Mouse (Mus musculus): ENCODE results near the gene Slc8a2.

Gene Slc8a2

DNA sequence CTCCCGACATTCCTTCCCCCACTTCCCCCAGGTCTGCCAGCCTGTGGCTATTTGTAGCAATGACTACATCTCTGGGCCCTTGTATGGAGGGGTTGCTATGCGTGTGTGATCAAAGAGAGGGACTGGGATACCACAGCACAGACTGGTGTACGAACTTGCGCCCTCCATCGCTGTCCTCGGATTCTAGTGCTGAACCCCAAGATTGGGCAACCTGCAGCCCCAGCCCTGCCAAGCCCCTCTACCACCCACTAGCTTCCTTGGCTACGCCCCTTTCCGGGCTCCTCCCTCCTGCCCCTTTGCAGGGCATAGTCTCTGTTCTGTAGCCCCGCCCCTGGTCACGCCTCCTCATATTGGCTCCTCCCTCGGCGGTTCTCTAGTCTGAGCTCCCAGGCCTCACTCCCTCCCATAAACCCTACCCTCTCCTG lies at the start of gene Slc8a2:
Slc8a2 (plus strand) TSS at position 406 of the 425 bp plus-strand sequence.
- peak; percentile 69 for DNase-seq (ENCODE audit: low read depth)

- DNase-seq (ENCODE audit: low read depth) = no peak
These were observed 49.7 kb upstream of the Slc8a2 start for GRCm38 (mm10) chr7:16079947-16080346.

GRCm38 (mm10) chr7:16080581-16080980 lies 49.0 kb upstream of the Slc8a2 start:
- DNase-seq (ENCODE audit: low read depth) = no peak

- DNase-seq (ENCODE audit: low read depth) = no peak
These were observed 46.3 kb upstream of the Slc8a2 start for GRCm38 (mm10) chr7:16083361-16083760.

GRCm38 (mm10) chr7:16087587-16087986 lies 42.0 kb upstream of the Slc8a2 start:
- no peak for DNase-seq (ENCODE audit: low read depth)

- DNase-seq (ENCODE audit: low read depth) = no peak
These were observed 35.0 kb upstream of the Slc8a2 start for GRCm38 (mm10) chr7:16094592-16094991.

DNA sequence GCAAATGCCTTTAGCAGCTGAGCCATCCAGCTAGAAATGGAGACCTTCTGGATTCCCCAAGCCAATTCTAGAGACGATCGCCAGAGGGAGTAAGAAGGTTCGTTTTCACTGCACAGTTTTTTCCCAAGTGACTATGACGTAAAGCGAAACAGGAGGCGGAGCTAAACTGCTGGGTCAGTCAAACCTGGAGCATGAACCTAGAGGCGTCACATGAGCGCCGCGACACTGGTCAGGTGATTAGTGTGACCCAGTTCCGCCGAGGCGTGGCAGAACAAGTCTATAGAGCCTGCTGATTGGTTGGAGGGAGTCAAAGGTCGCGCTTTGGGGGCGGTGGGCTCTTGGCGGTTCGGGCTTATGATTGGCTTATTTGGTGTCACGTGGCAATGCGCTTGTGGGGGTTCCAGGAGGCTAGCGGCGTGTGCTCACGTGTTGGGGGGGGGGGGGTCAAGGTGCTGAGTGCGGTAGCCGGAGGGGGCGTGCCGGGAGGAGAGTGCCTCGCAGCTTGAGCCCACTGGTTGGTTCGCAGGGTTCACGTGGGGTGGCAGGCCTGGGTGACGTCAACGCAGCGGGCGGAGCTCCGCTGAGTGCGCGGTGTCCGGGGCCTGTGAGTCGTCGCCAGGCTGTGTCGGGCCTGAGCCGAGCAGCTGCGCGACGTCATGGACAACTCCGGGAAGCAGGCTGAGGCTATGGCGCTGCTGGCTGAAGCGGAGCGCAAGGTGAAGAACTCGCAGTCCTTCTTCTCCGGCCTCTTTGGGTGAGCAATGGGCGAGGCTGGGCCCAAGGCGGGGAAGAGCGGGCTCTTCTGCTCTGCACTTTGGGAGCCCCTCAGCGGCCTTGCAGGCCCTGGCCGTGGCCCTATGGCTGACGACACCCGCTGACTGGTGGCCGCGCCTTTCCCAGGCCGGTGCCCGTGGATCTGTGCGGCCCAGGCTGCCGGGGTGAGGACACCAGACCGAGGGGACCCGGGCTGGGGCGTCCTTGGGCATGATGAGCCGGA lies 31.3 kb upstream of the Slc8a2 start, which contains the start of gene Napa:
Napa (plus strand) TSS at position 438 of the 997 bp plus-strand sequence.
- DNase-seq (ENCODE audit: low read depth) = peak; percentile 100

DNA sequence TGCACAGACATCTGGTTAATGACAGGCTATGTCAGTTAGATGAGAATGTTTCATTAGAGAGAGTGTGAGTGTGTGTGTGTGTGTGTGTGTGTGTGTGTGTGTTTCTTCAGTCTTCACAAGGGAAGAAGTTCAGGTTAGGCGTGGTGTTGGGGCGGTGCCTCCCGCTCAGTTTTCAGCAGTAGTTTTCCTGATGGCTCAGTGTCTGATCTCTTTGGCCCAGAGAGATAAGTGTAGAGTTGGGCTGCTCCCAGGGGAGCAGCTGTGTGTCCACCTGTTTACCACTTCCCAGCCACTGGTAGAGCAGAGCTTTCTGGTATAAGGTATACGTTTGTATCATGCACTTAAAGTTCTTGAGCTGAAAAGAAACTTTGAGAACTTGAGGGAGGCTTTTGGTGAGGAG lies 29.7 kb upstream of the Slc8a2 start:
- DNase-seq (ENCODE audit: low read depth) = no peak

DNA sequence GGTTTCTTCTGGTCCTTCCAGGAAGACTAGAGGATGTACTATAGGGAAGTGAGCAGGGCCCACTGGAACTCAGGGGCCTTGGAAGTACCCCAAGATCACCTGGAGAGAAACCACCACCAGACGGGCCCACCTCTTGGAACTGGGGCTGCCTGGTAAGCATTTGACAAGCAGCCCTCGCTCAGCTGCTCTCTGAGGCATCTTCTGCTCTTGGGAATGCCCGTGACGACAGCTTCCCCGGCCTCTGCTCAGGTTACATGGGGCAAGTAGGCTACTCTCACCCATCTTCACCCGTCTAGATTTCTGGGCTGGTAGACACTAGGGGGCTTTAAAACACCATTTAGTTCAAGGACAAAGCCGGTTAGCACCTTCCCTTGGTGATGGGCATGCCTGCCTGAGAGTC lies 28.5 kb upstream of the Slc8a2 start:
- no peak for DNase-seq (ENCODE audit: low read depth)

DNA sequence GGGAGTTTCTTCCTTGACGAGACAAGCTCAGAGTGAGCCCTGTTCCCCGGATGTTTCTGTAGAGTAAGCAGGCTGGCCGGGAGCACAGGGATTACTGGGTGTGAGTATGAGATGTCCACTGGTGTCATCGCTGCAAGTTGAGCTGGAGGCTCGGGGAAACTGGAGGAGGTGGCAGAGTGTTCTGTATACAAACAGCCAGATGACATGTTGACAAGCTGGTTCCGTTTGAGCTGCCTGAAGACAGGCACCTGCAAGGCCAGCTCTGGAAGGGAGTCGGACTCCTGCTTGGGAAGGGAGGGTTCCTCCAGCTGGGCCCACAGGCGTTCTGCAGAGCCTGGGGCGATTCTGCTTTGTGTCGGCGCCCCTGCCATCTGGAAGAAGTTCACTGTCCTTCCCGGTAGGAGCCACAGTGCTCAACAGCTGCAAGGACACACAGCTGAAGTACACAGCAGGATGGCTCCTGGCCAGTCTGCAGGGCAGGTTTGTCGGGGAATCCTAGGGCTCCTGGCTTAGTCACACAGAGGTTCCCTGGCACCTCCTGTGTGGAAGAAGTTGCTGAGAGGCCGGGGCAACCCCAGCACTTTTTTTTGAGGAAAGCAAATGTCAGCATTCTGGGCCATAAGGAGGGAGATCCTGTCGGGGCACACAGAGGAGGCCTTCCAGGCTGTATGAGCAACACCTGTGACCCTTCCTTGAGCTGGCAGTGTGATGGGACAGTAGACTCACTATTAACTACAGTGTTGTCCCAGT lies 27.7 kb upstream of the Slc8a2 start:
- no peak for DNase-seq (ENCODE audit: low read depth)

DNA sequence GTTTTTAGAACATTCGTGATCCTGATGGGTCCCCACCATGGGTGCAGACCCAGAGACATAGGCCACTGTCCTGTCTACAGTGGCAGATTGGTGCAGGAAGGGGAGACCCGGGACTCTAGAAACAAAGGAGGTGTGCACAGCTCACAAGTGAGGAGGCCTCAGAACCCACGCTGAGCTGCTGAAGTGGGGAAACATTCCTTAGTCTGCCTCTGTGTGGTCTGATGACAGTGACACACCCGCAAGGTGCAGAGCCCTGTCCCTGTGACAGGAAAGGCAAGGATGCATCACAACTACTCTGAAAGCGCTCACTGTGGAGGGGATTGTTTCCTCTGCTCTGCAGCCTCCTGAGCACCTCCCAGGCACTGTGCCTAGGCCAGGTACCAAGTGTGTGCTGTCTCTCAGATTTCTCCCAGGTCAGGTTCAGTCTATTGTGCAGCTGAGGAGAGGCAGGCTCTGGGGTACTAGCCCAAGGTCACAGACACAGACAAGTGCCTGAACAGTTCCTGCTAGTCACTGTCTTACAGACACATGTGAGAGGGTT lies 26.9 kb upstream of the Slc8a2 start:
- DNase-seq (ENCODE audit: low read depth) = no peak

DNA sequence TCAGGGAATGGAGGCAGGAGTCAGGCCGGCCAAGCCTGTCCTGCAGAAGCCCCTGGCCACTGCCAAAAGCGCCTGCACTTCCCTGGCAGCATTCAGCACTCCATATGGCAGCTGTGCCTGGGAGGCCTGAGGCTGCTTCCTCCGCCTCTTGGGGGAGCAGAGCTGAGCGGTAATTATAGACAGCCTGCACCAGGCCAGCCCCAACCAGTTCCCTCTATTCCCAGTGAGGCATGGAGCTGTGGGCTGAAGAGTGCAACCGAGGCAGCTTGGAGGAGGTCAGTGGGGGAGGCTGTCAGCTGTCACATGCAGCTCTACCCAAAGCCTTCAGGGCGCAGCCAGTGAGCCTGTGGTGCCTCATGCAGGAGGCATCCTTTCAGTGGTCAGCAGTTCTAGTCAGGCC lies 25.9 kb upstream of the Slc8a2 start:
- DNase-seq (ENCODE audit: low read depth) = peak; percentile 64

DNA sequence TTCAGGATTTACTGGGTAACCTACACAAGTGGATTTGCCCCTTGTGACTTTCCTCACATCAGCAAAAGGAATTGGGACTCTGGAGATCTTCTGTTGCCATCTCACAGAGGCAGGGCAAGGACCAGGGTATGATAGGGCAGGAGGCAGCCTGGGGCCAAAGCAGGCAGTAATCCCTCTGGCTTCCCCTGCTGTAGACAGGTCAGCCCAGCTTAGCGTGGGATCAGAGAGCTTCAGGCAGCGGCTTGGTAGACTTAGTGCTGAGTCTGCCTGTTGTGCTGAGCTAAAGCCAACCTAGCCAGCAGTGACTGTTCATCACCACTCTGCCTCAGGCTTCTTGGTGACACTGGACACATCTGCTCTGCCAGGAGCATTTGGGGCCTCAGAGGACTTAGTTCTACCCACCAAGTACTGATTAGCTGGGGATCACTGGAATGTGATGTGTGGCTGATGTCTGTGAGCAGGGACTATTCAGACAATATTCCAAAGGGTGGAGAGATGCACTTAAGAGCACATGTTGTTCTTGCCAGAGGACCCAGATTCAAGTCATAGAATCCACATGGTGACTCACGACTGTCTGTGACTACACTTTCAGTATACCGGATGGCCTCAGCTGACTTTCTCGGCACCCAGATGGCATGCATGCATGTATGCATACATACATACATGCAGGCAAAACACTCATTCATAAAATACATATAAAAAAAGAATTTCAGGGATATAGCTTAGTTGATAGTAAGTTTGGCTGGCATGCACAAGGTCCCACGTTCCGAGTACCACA lies 24.8 kb upstream of the Slc8a2 start:
- DNase-seq (ENCODE audit: low read depth) = no peak

DNA sequence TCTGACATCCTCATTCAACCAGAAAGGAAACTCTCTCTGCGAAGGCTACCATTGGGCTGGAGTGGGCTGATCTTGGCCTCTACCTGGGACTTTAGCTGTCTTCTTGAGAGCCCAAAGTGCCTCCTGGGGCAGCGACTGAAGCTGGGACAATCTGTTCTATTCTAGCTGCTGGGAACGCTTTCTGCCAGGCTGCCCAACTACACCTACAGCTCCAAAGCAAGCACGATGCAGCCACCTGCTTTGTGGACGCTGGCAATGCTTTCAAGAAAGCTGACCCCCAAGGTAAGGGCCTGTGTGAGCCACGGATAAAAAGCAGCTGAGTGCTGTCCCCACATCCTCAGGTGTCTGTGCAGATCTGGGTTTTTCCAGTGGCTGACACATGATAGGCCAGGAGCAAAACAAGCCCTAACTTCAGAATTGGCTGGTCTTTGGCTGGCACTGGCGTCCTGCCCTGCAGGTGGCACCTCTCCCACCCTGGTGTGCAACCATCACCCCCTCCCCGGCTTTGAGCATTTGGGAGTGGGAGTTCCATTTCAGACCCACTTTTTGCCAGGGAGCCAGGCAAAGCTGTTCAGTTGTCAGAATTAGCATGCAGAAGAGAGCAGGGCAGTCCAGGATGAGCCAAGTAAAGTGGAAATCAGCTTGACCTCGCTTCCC lies 20.6 kb upstream of the Slc8a2 start:
- DNase-seq (ENCODE audit: low read depth) = no peak

DNA sequence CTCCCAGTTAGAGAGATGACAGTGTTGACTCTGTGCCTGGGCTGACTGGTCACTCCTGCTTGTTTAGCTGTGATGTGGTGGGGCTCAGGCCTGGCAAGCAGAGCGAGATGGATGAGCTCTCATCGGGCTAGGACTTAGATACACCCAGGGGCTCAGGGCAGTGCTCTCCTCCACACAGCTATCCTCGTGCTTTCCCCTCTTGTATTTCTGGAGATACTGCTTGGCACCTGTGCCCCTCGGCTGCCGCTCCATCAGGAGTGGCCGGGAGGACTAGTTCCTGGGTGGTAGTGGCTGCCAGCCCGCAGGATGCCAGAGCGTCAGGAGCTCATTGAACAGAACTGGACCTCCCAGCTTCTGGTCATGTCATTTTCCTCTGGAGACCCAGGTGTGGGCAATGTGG lies 19.5 kb upstream of the Slc8a2 start:
- no peak for DNase-seq (ENCODE audit: low read depth)

GRCm38 (mm10) chr7:16111284-16112090 lies 18.1 kb upstream of the Slc8a2 start:
- no peak for DNase-seq (ENCODE audit: low read depth)

- no peak for DNase-seq (ENCODE audit: low read depth)
These were observed 13.2 kb upstream of the Slc8a2 start for GRCm38 (mm10) chr7:16116418-16116817.

- DNase-seq (ENCODE audit: low read depth) = no peak
These were observed 12.5 kb upstream of the Slc8a2 start for GRCm38 (mm10) chr7:16117100-16117499.

- peak; percentile 95 for DNase-seq (ENCODE audit: low read depth)
These were observed 9.9 kb upstream of the Slc8a2 start, which contains the start of gene Kptn for GRCm38 (mm10) chr7:16119569-16120261. Kptn (plus strand) TSS chr7:16119895.

- DNase-seq (ENCODE audit: low read depth) = no peak
These were observed 9.4 kb upstream of the Slc8a2 start for GRCm38 (mm10) chr7:16120262-16120600.

All from NIH3T3 (cell line).